Mouse (Mus musculus): ENCODE data around the gene Ifnar1. TPM values are rescaled to one million over a fixed set of nuclear protein-coding genes. Genes with fewer than 3 reads are reported as not detected.

Gene Ifnar1
- polyA plus RNA-seq, 1 experiment from 2014 or later = 60.6 TPM

DNA sequence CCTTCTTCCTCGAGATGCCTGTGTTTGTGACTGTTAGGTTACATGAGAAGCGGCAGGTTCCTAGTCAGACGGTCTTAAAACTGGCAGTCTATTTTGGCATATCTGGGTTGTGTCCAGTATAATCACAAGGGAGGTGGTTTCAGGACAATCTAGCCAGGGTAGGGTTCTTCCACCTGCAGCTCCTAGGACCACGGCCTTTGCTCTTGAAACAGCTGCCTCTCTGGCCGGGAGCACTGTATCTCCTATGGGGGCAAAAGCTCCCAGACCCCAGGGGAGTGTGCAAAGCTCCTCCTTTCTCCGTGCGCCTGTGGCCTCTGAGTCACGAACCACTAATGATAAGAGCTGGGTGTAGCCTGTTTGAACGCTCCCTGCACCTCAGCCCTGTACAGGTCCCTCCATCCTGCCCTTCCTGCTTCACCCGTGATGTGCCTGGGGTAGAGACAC lies 66.1 kb downstream of the Ifnar1 start:
- no peaks in the 10 kb centered on the region for H3K27me3 ChIP-seq
- DNase-seq (ENCODE audit: low read depth, low spot score) = no peak
- TF ChIP-seq CTCF (IDR thresholded peaks at IDR 0.05) = no peak
- ATAC-seq = no peak
- in situ Hi-C loops (cut with MboI; ENCODE audit: low pct_unique_long_range_greater_than_20kb) = no loop called here
- ChIA-PET CTCF (no interaction called here), POLR2A (no interaction called here)

DNA sequence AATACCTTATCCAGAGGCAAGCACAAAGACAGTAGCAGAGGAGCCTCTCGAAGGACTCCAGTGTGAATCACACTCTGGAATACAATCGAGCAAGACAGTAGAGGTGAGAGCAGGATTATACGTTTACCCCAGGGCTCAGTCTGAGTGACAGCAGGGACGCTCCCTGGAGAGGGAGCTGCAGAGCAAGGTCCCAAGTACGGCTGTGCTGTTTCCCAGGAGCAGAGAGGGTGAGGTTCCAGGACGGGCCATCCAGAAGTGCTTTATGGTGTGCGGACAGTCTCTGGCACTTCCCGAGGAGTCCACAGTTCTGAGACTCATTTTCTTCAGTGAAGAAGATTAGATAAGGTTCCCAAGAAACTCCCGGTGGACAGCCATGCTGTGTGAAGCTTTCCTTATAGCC lies 67.0 kb downstream of the Ifnar1 start:
- H3K27me3 ChIP-seq = no peaks in the 10 kb centered on the region
- ATAC-seq (no peak), DNase-seq (ENCODE audit: low read depth, low spot score) (no peak)
- in situ Hi-C loops (cut with MboI; ENCODE audit: low pct_unique_long_range_greater_than_20kb) = no loop called here
- POLR2A ChIA-PET = no interaction called here
- TF ChIP-seq CTCF (IDR thresholded peaks at IDR 0.05) = no peak
- CTCF ChIA-PET = no interaction called here

DNA sequence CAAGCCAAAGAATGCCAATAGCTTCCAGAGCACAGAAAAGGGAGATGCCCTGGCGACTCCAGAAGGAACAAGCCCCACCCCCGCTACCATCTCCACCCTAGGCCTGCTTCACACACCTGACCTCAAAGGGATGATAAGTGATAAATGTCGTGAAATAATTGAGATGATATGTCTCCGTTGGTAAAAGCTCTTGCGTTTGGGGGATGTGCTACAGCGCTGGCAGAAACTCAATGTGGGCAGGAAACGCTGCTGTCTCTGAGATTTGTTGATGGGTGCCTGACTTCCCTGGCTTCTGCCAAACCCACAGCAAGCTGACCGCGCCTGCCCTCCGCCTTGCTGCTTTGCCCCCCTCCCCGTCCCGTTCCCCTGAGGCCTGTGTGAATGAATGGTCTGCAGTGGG lies 68.6 kb downstream of the Ifnar1 start:
- ATAC-seq (no peak), DNase-seq (ENCODE audit: low read depth, low spot score) (no peak)
- CTCF ChIA-PET = no interaction called here
- H3K27me3 ChIP-seq = no peaks in the 10 kb centered on the region
- in situ Hi-C loops (cut with MboI; ENCODE audit: low pct_unique_long_range_greater_than_20kb) = no loop called here
- POLR2A ChIA-PET = no interaction called here
- TF ChIP-seq CTCF (IDR thresholded peaks at IDR 0.05) = no peak

DNA sequence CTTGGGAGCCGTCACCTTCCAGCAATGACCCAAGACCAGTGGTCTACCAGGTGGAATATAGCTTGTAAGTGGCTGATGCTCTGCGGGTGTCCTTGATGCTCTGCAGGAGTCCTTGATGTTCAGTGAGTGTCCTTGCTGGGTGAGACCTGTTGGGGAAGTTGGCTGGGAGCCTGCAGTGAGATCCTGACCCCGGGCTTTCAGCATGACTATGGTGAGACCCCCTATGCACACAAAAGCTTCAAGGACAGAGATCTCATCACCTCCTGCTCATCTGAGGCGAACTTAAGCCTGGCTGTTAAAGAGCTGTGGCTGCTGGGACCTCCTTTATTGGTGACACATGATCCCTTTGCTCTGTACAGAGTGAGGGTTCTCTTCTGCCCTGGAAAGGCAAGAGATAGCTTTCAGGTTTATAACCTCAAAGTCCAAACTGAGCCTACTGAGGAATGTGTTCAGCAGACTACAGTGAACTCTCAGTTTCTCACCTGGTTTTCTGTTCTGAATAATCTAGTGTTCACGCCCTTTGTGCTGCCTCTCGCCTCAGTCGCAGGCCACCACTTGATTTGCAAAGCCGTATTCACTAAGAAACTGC lies 70.1 kb downstream of the Ifnar1 start:
- DNase-seq (ENCODE audit: low read depth, low spot score) = no peak
- ATAC-seq = no peak
- in situ Hi-C loops (cut with MboI; ENCODE audit: low pct_unique_long_range_greater_than_20kb) = loop anchor here (5.0 kb wide), 1 partner anchor 43 kb away; no protein-coding TSS in a partner anchor

DNA sequence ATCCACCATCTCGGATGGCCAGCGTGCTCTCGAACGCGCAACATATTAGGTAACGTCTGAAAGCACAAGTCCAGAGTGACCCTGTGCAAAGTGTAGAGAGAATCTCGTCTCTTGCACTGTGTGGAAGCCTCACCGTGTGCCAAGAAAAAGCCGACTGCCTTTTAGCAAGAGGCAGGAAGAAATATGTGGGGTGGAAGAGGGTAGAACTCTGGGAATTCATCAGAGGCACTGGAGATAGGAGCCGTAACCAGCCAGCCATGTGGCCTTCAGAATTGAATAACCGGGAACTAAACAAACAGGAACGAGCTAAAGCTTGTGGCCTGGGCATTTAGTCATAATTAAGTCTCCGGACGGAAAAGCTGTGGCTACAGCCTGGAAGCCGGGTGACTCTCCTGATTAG lies 71.6 kb downstream of the Ifnar1 start:
- in situ Hi-C loops (cut with MboI; ENCODE audit: low pct_unique_long_range_greater_than_20kb) = loop anchor here (5.0 kb wide), 1 partner anchor 44 kb away; no protein-coding TSS in a partner anchor
- DNase-seq (ENCODE audit: low read depth, low spot score) = no peak
- TF ChIP-seq CTCF (IDR thresholded peaks at IDR 0.05) = no peak
- ChIA-PET POLR2A (no interaction called here), CTCF (interaction anchor here (1.5 to 3.2 kb wide), 2 partner anchors 19 to 25 kb away, joined by 3 to 11 read pairs; no protein-coding TSS in a partner anchor)
- peak; percentile 47 for ATAC-seq
- H3K27me3 ChIP-seq = no peaks in the 10 kb centered on the region

More for the DNA sequence above, 70.1 kb downstream of the Ifnar1 start:
- ChIA-PET CTCF (interaction anchor here (1.2 to 3.2 kb wide), 2 partner anchors 10 to 26 kb away, joined by 4 to 11 read pairs; no protein-coding TSS in a partner anchor), POLR2A (interaction anchor here (0.6 kb wide), 1 partner anchor 28 kb away, joined by 3 read pairs; no protein-coding TSS in a partner anchor)
- H3K27me3 ChIP-seq = no peaks in the 10 kb centered on the region
- no peak for TF ChIP-seq CTCF (IDR thresholded peaks at IDR 0.05)

Other genes starting within 250 kb of the Ifnar1 start
- gene Olig1, start 215.5 kb upstream of the Ifnar1 start, polyA plus RNA-seq (2021) = not detected
- 97.8 TPM for gene Ifnar2, start 112.5 kb upstream of the Ifnar1 start, polyA plus RNA-seq (2021)
- 3.8 TPM for gene Gm21970, start 93.5 kb upstream of the Ifnar1 start, polyA plus RNA-seq (2021)
- gene Il10rb, start 79.1 kb upstream of the Ifnar1 start, polyA plus RNA-seq (2021) = 50.0 TPM
- gene Ifngr2, start 61.8 kb downstream of the Ifnar1 start, polyA plus RNA-seq (2021) = 31.3 TPM
- gene Tmem50b, start 112.6 kb downstream of the Ifnar1 start, polyA plus RNA-seq (2021) = 59.8 TPM
- gene Dnajc28, start 133.8 kb downstream of the Ifnar1 start, polyA plus RNA-seq (2021) = 5.0 TPM
- gene Gart, start 161.7 kb downstream of the Ifnar1 start, polyA plus RNA-seq (2021) = 79.5 TPM
- 151 TPM for gene Son, start 162.3 kb downstream of the Ifnar1 start, polyA plus RNA-seq (2021)
- gene Donson, start 203.5 kb downstream of the Ifnar1 start, polyA plus RNA-seq (2021) = 11.7 TPM
- gene Cryzl1, start 243.7 kb downstream of the Ifnar1 start, polyA plus RNA-seq (2021) = 82.3 TPM
- 36.0 TPM for gene Itsn1, start 244.0 kb downstream of the Ifnar1 start, polyA plus RNA-seq (2021)